Mouse (Mus musculus) CH12.LX (cell line): Measurements from ENCODE around the gene Gm21976. TPM values are rescaled to one million over a fixed set of nuclear protein-coding genes. Genes with fewer than 3 reads are reported as not detected.

Source experiments
- DNase-seq: peaks from one replicate; pipeline ENCODE4 v3.0.0-alpha.2; 2013; ENCODE audit errors: extremely low read depth
- H3K27ac ChIP-seq: 2 replicates; pipeline ENCODE4 v1.5.1; 2012; ENCODE audit warnings: low read depth, mild to moderate bottlenecking, control low read depth, moderate library complexity; ENCODE audit not compliant: insufficient read depth
- H3K27me3 ChIP-seq: replicated peaks from 2 replicates; pipeline ENCODE3; 2012; ENCODE audit warnings: inconsistent platforms
- H3K36me3 ChIP-seq, 2 experiments: replicated peaks in 1 of 2; 2 replicates each; pipeline versions ENCODE3 to v1.6.1; 2012; ENCODE audit warnings: inconsistent platforms in 1 of 2, low read length in 1 of 2, mild to moderate bottlenecking in 1 of 2, mixed read lengths in 1 of 2, moderate library complexity in 1 of 2; ENCODE audit not compliant: control insufficient read depth in 1 of 2, insufficient read depth in 1 of 2
- H3K4me1 ChIP-seq, 2 experiments: 2 replicates each; pipeline ENCODE4 v1.6.1; 2012; ENCODE audit warnings: inconsistent platforms in 1 of 2, moderate library complexity in 1 of 2; ENCODE audit not compliant: insufficient read depth in 2 of 2, control insufficient read depth in 1 of 2
- H3K4me2 ChIP-seq: 2 replicates; pipeline ENCODE4 v1.6.1; 2012; ENCODE audit warnings: low read depth, mild to moderate bottlenecking, control low read depth; ENCODE audit not compliant: poor library complexity, insufficient read depth, severe bottlenecking
- H3K4me3 ChIP-seq, 3 experiments: fragments of 150-350 bp in 1 of 3; sonication (generic) in 1 of 3; replicated peaks in 1 of 3; 2 replicates each; pipeline versions ENCODE3 to v1.5.1; 2011 to 2012; ENCODE audit warnings: low read depth in 2 of 3, low read length in 2 of 3, mild to moderate bottlenecking in 2 of 3, moderate library complexity in 2 of 3, control low read depth in 1 of 3, improper control_type of control experiment in 1 of 3, inconsistent platforms in 1 of 3, mixed read lengths in 1 of 3; ENCODE audit not compliant: poor library complexity in 1 of 3
- H3K79me2 ChIP-seq: replicated peaks from 2 replicates; pipeline ENCODE4 v1.6.1; 2012; ENCODE audit warnings: mild to moderate bottlenecking, moderate library complexity; ENCODE audit not compliant: control insufficient read depth, poor library complexity, insufficient read depth, severe bottlenecking; ENCODE audit errors: extremely low read depth
- H3K9ac ChIP-seq: 2 replicates; pipeline ENCODE4 v1.6.1; 2012; ENCODE audit warnings: low read depth, mild to moderate bottlenecking, control low read depth, moderate library complexity; ENCODE audit not compliant: insufficient read depth
- H3K9me3 ChIP-seq: replicated peaks from 2 replicates; pipeline ENCODE3; 2012; ENCODE audit warnings: low read length, inconsistent platforms, mixed read lengths
- CHD1 ChIP-seq: IDR thresholded peaks from 2 replicates; pipeline ENCODE4 v1.6.1; 2012; ENCODE audit warnings: low read depth, low read length, improper control_type of control experiment, inconsistent platforms
- CHD2 ChIP-seq: IDR thresholded peaks from 2 replicates; pipeline ENCODE4 v1.6.1; 2011; ENCODE audit warnings: low read length, improper control_type of control experiment
- CTCF ChIP-seq, 2 experiments: IDR thresholded peaks in 1 of 2; conservative IDR thresholded peaks in 1 of 2; 2 replicates each; pipeline ENCODE4 v1.5.1; 2011 to 2012; ENCODE audit warnings: low read depth in 2 of 2, low read length in 2 of 2, improper control_type of control experiment in 1 of 2, inconsistent platforms in 1 of 2, mild to moderate bottlenecking in 1 of 2, moderate library complexity in 1 of 2
- E2F4 ChIP-seq: IDR thresholded peaks from 2 replicates; pipeline ENCODE4 v1.6.1; 2011; ENCODE audit warnings: low read depth, low read length, improper control_type of control experiment; ENCODE audit not compliant: insufficient replicate concordance
- EP300 ChIP-seq: IDR thresholded peaks from 2 replicates; pipeline ENCODE4 v1.6.1; 2011; ENCODE audit warnings: low read length, improper control_type of control experiment
- ETS1 ChIP-seq: conservative IDR thresholded peaks from 2 replicates; pipeline ENCODE4 v1.6.1; 2012; ENCODE audit warnings: low read depth, mild to moderate bottlenecking, inconsistent platforms, low read length, improper control_type of control experiment, moderate library complexity
- HCFC1 ChIP-seq: IDR thresholded peaks from 2 replicates; pipeline ENCODE4 v1.6.1; 2012; ENCODE audit warnings: low read depth, mild to moderate bottlenecking, inconsistent platforms, low read length, improper control_type of control experiment
- IRF4 ChIP-seq: IDR thresholded peaks from 2 replicates; pipeline ENCODE4 v1.6.1; 2014; ENCODE audit warnings: low read depth, mild to moderate bottlenecking, inconsistent platforms, low read length, improper control_type of control experiment
- MEF2A ChIP-seq: IDR thresholded peaks from 2 replicates; pipeline ENCODE4 v1.6.1; 2014; ENCODE audit warnings: low read depth, mild to moderate bottlenecking, inconsistent platforms, low read length, improper control_type of control experiment, borderline replicate concordance
- NELFE ChIP-seq: IDR thresholded peaks from 2 replicates; pipeline ENCODE4 v1.6.1; 2011; ENCODE audit warnings: low read depth, low read length, improper control_type of control experiment
- POLR2AphosphoS2 ChIP-seq: IDR thresholded peaks from 2 replicates; pipeline ENCODE4 v1.6.1; 2011; ENCODE audit warnings: low read depth, low read length, improper control_type of control experiment
- RAD21 ChIP-seq: IDR thresholded peaks from 2 replicates; pipeline ENCODE4 v1.6.1; 2011; ENCODE audit warnings: low read depth, mild to moderate bottlenecking, low read length, improper control_type of control experiment, moderate library complexity
- TCF12 ChIP-seq: IDR thresholded peaks from 2 replicates; pipeline ENCODE4 v1.6.1; 2014; ENCODE audit warnings: low read depth, mild to moderate bottlenecking, inconsistent platforms, low read length, improper control_type of control experiment
- USF1 ChIP-seq: IDR thresholded peaks from 2 replicates; pipeline ENCODE4 v1.6.1; 2014; ENCODE audit warnings: low read depth, mild to moderate bottlenecking, inconsistent platforms, low read length, improper control_type of control experiment
- USF2 ChIP-seq: conservative IDR thresholded peaks from 2 replicates; pipeline ENCODE4 v1.6.1; 2011; ENCODE audit warnings: low read depth, low read length, improper control_type of control experiment
- dilution Hi-C: fragments of 300-500 bp; cut with MboI; formaldehyde crosslinking; loops from 2 replicates; pipeline ENCODE4 v1.14.3; 2020; ENCODE audit warnings: low sequenced_read_pairs; ENCODE audit not compliant: extremely low pct_unique_long_range_greater_than_20kb, extremely low pct_ligation_motif_present
- in situ Hi-C: fragments of 300-500 bp; cut with MboI; formaldehyde crosslinking; loops from 3 replicates; pipeline ENCODE4 v1.14.3; 2019; ENCODE audit warnings: low sequenced_read_pairs, low pct_ligation_motif_present, low pct_unique_long_range_greater_than_20kb, mixed read lengths
- polyA plus RNA-seq: library from polyadenylated mRNA; unstranded; fragments of >175 nt; gene quantifications from 2 replicates; pipeline ENCODE4 v1.2.1, GENCODE M21; 2012; ENCODE audit warnings: low read depth; ENCODE audit not compliant: insufficient read length
- total RNA-seq, 2 experiments: library from RNA; depleted of rRNA; stranded (reverse); fragments of 300-350 nt in 1 of 2; fragments of >200 nt in 1 of 2; gene quantifications; 2 replicates each; pipeline ENCODE4 v1.2.3; 2012 to 2014

The Gm21976 gene
- total and polyA plus RNA-seq, 3 experiments: not detected

GRCm38 (mm10) chr13:98290719-98291118, 11.0 kb downstream of the Gm21976 start:
- H3K9ac ChIP-seq: no peak overlapping the region

GRCm38 (mm10) chr13:98291712-98292111, 12.0 kb downstream of the Gm21976 start:
- Histone ChIP-seq H3K4me1 (peaks cover 9 to 11% of the 10 kb centered on the region in 2 experiments), H3K27me3 (no peaks in the 10 kb centered on the region), H3K36me3 (no peaks in the 10 kb centered on the region), H3K9me3 (peaks cover 8% of the 10 kb centered on the region), H3K27ac (peak overlapping the region; percentile 35), H3K4me3 (peak overlapping the region in 1 of 3 experiments; percentile 10), H3K79me2 (no peaks in the 10 kb centered on the region), H3K4me2 (no peak overlapping the region; the same call in 1 of the 2 replicates), H3K9ac (no peak overlapping the region)
- TF ChIP-seq NELFE: 0 out of 2 replicates have a peak, but pooled peaks have one; percentile 25
- no peak for TF ChIP-seq CHD1
- peak; percentile 50; the same call in 1 of the 2 replicates for TF ChIP-seq IRF4
- peak; percentile 57; the same call in 1 of the 2 replicates for TF ChIP-seq TCF12
- peak; percentile 70 for TF ChIP-seq ETS1
- TF ChIP-seq E2F4: no peak
- no peak for TF ChIP-seq CTCF (conservative IDR thresholded peaks at IDR 0.05 in 1 of 2, IDR thresholded peaks at IDR 0.05 in 1 of 2; ENCODE audit: low read depth in 2 of 2, low read length in 2 of 2)
- 0 out of 2 replicates have a peak, but pooled peaks have one; percentile 62 for TF ChIP-seq MEF2A
- peak; percentile 62 for DNase-seq
- in situ Hi-C loops (no loop called here), dilution Hi-C loops (no loop called here)

More at GRCm38 (mm10) chr13:98290719-98291118, 11.0 kb downstream of the Gm21976 start:
- in situ Hi-C loops (no loop called here), dilution Hi-C loops (no loop called here)
- no peak for DNase-seq
- Histone ChIP-seq H3K4me3 (no peak overlapping the region), H3K27ac (no peak overlapping the region), H3K27me3 (no peaks in the 10 kb centered on the region), H3K4me1 (peaks cover 9 to 11% of the 10 kb centered on the region in 2 experiments), H3K4me2 (no peak overlapping the region), H3K36me3 (no peaks in the 10 kb centered on the region), H3K79me2 (no peaks in the 10 kb centered on the region), H3K9me3 (peaks cover 8% of the 10 kb centered on the region)
- TF ChIP-seq USF1 (no peak), USF2 (no peak), RAD21 (peak; percentile 25), EP300 (no peak), CTCF (conservative IDR thresholded peaks at IDR 0.05 in 1 of 2, IDR thresholded peaks at IDR 0.05 in 1 of 2; ENCODE audit: low read depth in 2 of 2, low read length in 2 of 2) (peak in 1 of 2 experiments; percentile 68; a peak in 2 of 4 replicates), CHD2 (no peak), POLR2AphosphoS2 (no peak)

- in situ Hi-C loops (no loop called here), dilution Hi-C loops (no loop called here)
- DNase-seq: no peak
- no peak overlapping the region for H3K27ac ChIP-seq
- no peak overlapping the region for H3K9ac ChIP-seq
- no peak overlapping the region for H3K4me3 ChIP-seq
- no peaks in the 10 kb centered on the region for H3K79me2 ChIP-seq
- TF ChIP-seq HCFC1: no peak
- no peak overlapping the region for H3K4me2 ChIP-seq
- no peaks in the 10 kb centered on the region for H3K27me3 ChIP-seq
- H3K36me3 ChIP-seq: no peaks in the 10 kb centered on the region
- peaks cover 8% of the 10 kb centered on the region for H3K9me3 ChIP-seq
- peaks cover 11 to 30% of the 10 kb centered on the region in 2 experiments for H3K4me1 ChIP-seq
Measured at GRCm38 (mm10) chr13:98296072-98296471, 16.4 kb downstream of the Gm21976 start.
